Mouse (Mus musculus) liver, adult 2 months (tissue): Measurements from ENCODE around the gene Arf6. TPM values are rescaled to one million over a fixed set of nuclear protein-coding genes. Genes with fewer than 3 reads are reported as not detected.
"Not testable (repeated sequence)": the region's sequence is repeated elsewhere in the genome, so short reads cannot be mapped to it uniquely, and the experiment has no call there.

Source experiments
- DNase-seq: peaks from one replicate; pipeline ENCODE4 v3.0.0-alpha.2; 2011; ENCODE audit warnings: low read depth, low spot score; ENCODE audit errors: extremely low read depth
- H3K27ac ChIP-seq: fragments of 200-500 bp; replicated peaks from 2 replicates; pipeline ENCODE4 v1.5.1; 2012; ENCODE audit warnings: low read depth, mild to moderate bottlenecking, control low read depth, inconsistent platforms, low read length; ENCODE audit not compliant: insufficient read depth
- H3K27me3 ChIP-seq: fragments of 200-500 bp; 2 replicates; pipeline ENCODE4 v1.6.1; 2012; ENCODE audit warnings: mild to moderate bottlenecking, moderate library complexity, low read length, inconsistent platforms; ENCODE audit not compliant: control insufficient read depth, insufficient read depth
- H3K36me3 ChIP-seq: fragments of 200-500 bp; 2 replicates; pipeline ENCODE4 v1.6.1; 2012; ENCODE audit warnings: low read length, inconsistent platforms; ENCODE audit not compliant: control insufficient read depth, insufficient read depth
- H3K4me1 ChIP-seq: fragments of 200-500 bp; 2 replicates; pipeline ENCODE4 v1.6.1; 2011; ENCODE audit warnings: low read length; ENCODE audit not compliant: control insufficient read depth, insufficient read depth
- H3K4me3 ChIP-seq: fragments of 200-500 bp; 2 replicates; pipeline ENCODE4 v1.5.1; 2011; ENCODE audit warnings: low read depth, mild to moderate bottlenecking, control low read depth, low read length, moderate library complexity; ENCODE audit not compliant: insufficient read depth
- H3K79me2 ChIP-seq: fragments of 200-500 bp; 2 replicates; pipeline ENCODE4 v1.6.1; 2012; ENCODE audit warnings: inconsistent platforms, mild to moderate bottlenecking, low read length, moderate library complexity; ENCODE audit not compliant: control insufficient read depth, insufficient read depth
- H3K9ac ChIP-seq: fragments of 200-500 bp; 2 replicates; pipeline ENCODE4 v1.6.1; 2012; ENCODE audit warnings: low read depth, mild to moderate bottlenecking, control low read depth, inconsistent platforms, low read length
- CTCF ChIP-seq: fragments of 200-500 bp; IDR thresholded peaks from 2 replicates; pipeline ENCODE4 v1.5.1; 2011; ENCODE audit warnings: low read depth, low read length, control low read depth
- POLR2A ChIP-seq: fragments of 200-500 bp; IDR thresholded peaks from 2 replicates; pipeline ENCODE4 v1.6.1; 2011; ENCODE audit warnings: low read length, control low read depth; ENCODE audit not compliant: insufficient read depth; ENCODE audit errors: extremely low read depth
- WGBS: fragments of 180-500 bp; shearing (Covaris S2); methylation state at CpG from one replicate; pipeline ENCODE4 v1.1.7; 2018; 5-methylcytosine and 5-hydroxymethylcytosine counted together
- polyA plus RNA-seq: library from polyadenylated mRNA; depleted of rRNA; stranded (reverse); fragments of >200 nt; gene quantifications from 2 replicates; pipeline ENCODE4 v1.2.3, GENCODE M21; 2012
- total RNA-seq: library from RNA; depleted of rRNA; stranded (reverse); fragments of >200 nt; gene quantifications from 2 replicates; pipeline ENCODE4 v1.2.3, GENCODE M21; 2014

Gene Arf6
- total and polyA plus RNA-seq, 2 experiments = 40.7 to 62.7 TPM

GRCm38 (mm10) chr12:69356546-69357299, 15.2 kb upstream of the Arf6 start, which contains the start of gene Nemf:
Nemf (minus strand) TSS chr12:69357165.
- TF ChIP-seq CTCF (no peak), POLR2A (peak; percentile 88)
- no peaks in the 10 kb centered on the region for H3K79me2 ChIP-seq
- peak within 1 kb of the TSS; percentile 82 for H3K4me3 ChIP-seq
- H3K36me3 ChIP-seq = peaks cover 23% of the 10 kb centered on the region
- DNase-seq = peak; percentile 91
- peak within 1 kb of the TSS; percentile 96 for H3K9ac ChIP-seq
- no peaks in the 10 kb centered on the region for H3K27me3 ChIP-seq
- no peaks in the 10 kb centered on the region; the same call in 1 of the 2 replicates for H3K4me1 ChIP-seq
- WGBS = under 1% methylated on average over 50 of the region's 50 CpGs
- peak within 1 kb of the TSS; percentile 72 for H3K27ac ChIP-seq

GRCm38 (mm10) chr12:69357300-69357646, 14.7 kb upstream of the Arf6 start:
- 7% methylated on average over 13 of the region's 13 CpGs for WGBS
- H3K27ac ChIP-seq = peak overlapping the region; percentile 30
- H3K79me2 ChIP-seq = no peaks in the 10 kb centered on the region
- peak overlapping the region; percentile 57 for H3K9ac ChIP-seq
- H3K4me3 ChIP-seq = peak overlapping the region; percentile 82
- H3K36me3 ChIP-seq = peaks cover 19% of the 10 kb centered on the region
- no peaks in the 10 kb centered on the region; the same call in 1 of the 2 replicates for H3K4me1 ChIP-seq
- TF ChIP-seq POLR2A = no peak
- no peak for TF ChIP-seq CTCF
- no peaks in the 10 kb centered on the region for H3K27me3 ChIP-seq
- no peak for DNase-seq

GRCm38 (mm10) chr12:69360655-69360996, 11.3 kb upstream of the Arf6 start:
- H3K4me1 ChIP-seq = peaks cover 3% of the 10 kb centered on the region; the same call in 1 of the 2 replicates
- no peaks in the 10 kb centered on the region for H3K27me3 ChIP-seq
- H3K4me3 ChIP-seq = no peak overlapping the region
- no peaks in the 10 kb centered on the region for H3K79me2 ChIP-seq
- WGBS = 10% methylated on average over 5 of the region's 5 CpGs
- no peak overlapping the region for H3K27ac ChIP-seq
- peak; percentile 60 for TF ChIP-seq CTCF
- TF ChIP-seq POLR2A = no peak
- H3K9ac ChIP-seq = no peak overlapping the region
- DNase-seq = peak; percentile 66
- H3K36me3 ChIP-seq = no peaks in the 10 kb centered on the region

GRCm38 (mm10) chr12:69360997-69361899, 10.7 kb upstream of the Arf6 start:
- not testable (repeated sequence) for H3K36me3 ChIP-seq, H3K27me3 ChIP-seq, H3K79me2 ChIP-seq, H3K4me1 ChIP-seq
- WGBS = under 1% methylated on average over 42 of the region's 50 CpGs
- peak; percentile 90 for DNase-seq
- TF ChIP-seq POLR2A = 0 out of 2 replicates have a peak, but pooled peaks have one; percentile 36
- Histone ChIP-seq H3K9ac (peak overlapping the region; percentile 73), H3K27ac (peak overlapping the region; percentile 77), H3K4me3 (peak overlapping the region; percentile 55)

- TF ChIP-seq CTCF = no peak
- no peak for TF ChIP-seq POLR2A
- Histone ChIP-seq H3K79me2 (no peaks in the 10 kb centered on the region), H3K27ac (peak overlapping the region; percentile 77), H3K36me3 (no peaks in the 10 kb centered on the region), H3K4me3 (peak overlapping the region; percentile 55), H3K27me3 (no peaks in the 10 kb centered on the region), H3K9ac (peak overlapping the region; percentile 73), H3K4me1 (peaks cover 5% of the 10 kb centered on the region; the same call in 1 of the 2 replicates)
- no peak for DNase-seq
- 8% methylated on average over 10 of the region's 10 CpGs for WGBS
Measured at GRCm38 (mm10) chr12:69361919-69362318, 10.0 kb upstream of the Arf6 start.
